Mouse (Mus musculus) myocyte (in vitro differentiated cells): ENCODE measurements around the gene Sash1.

Experiments used
- MYOG ChIP-seq, 3 experiments: IDR thresholded peaks; one replicate each; pipeline ENCODE4 v1.6.1; 2011; ENCODE audit warnings: control low read depth in 2 of 3, low read depth in 2 of 3, mild to moderate bottlenecking in 2 of 3; ENCODE audit not compliant: insufficient read length in 2 of 3, control insufficient read depth in 1 of 3, insufficient read depth in 1 of 3
- POLR2A ChIP-seq: IDR thresholded peaks from one replicate; pipeline ENCODE4 v1.6.1; 2011; ENCODE audit warnings: low read depth, mild to moderate bottlenecking, control low read depth, moderate library complexity; ENCODE audit not compliant: insufficient read length
- POLR2AphosphoS2 ChIP-seq: IDR thresholded peaks from one replicate; pipeline ENCODE4 v1.6.1; 2011; ENCODE audit warnings: low read depth, control low read depth; ENCODE audit not compliant: insufficient read length

GRCm38 (mm10) chr10:8765922-8766522, 119.8 kb downstream of the Sash1 start:
- no peak for TF ChIP-seq POLR2A
- no peak for TF ChIP-seq MYOG (IDR thresholded peaks at IDR 0.05; ENCODE audit: control insufficient read depth in 1 of 3, insufficient read depth in 1 of 3, insufficient read length in 2 of 3, low read depth in 2 of 3)
- TF ChIP-seq POLR2AphosphoS2, result no peak
